Mouse (Mus musculus) C3H10T1/2 (cell line): ENCODE measurements around the gene Vmn2r16. TPM values are rescaled to one million over a fixed set of nuclear protein-coding genes. Genes with fewer than 3 reads are reported as not detected.

Experiments
- polyA plus RNA-seq, 2 experiments: library from polyadenylated mRNA; unstranded; fragments of >200 nt; fragmentation: generic; extraction: Trizol; gene quantifications; one replicate each; pipeline ENCODE4 v1.2.1; 2012; ENCODE audit warnings: missing spikeins in 2 of 2

Gene Vmn2r16
- polyA plus RNA-seq: not detected

GRCm38 (mm10) chr5:109329862-109330261, at the start of gene Vmn2r16:
Vmn2r16 (plus strand) TSS chr5:109330162.

DNA sequence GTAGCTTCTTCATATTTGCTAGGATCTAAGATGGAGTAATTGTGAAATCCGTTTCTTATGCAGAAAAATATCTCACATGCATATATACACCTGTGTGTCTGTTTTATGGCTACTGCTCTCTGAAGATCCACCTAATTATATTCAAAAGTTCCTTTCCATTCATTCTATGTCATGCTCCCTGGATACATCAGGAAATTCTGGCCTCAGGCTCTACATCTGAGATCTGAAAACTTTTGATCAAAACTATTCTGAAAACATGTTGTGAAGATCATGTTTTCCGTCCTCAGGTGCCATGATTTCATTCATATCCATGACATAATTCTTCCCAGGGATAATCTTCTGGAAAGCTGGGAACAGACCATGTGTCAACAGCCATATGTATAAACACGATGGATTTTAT, 32.4 kb upstream of the Vmn2r16 start, which contains the start of gene Vmn2r15:
Gene Vmn2r15 (minus strand): TSS at position 101 of the 400 bp plus-strand sequence.

DNA sequence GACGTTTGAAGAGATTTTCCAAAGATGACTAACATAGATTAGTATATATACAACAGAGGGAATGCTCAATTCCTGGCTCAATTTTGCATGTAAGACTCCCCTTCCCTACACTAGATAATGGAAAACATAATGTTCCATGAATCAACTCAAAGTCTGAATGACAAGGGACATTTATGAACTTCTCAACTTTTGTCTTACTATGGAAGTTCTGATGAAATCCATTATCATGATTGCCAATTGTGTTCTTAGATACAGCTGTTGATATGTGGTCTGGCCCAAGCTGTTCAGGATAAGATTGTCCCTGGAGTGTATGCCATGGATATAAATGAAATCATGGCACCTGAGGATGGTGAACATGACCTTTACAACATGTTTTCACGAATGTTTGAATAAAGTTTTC, 89.4 kb downstream of the Vmn2r16 start, which contains the start of gene Vmn2r17:
Gene Vmn2r17 (plus strand): TSS at position 301 of the 400 bp plus-strand sequence.

Other genes with a start within 250 kb of the Vmn2r16 start
- not detected for gene Vmn2r12, start 232.2 kb upstream of the Vmn2r16 start, polyA plus RNA-seq
- gene Vmn2r13, start 138.0 kb upstream of the Vmn2r16 start, polyA plus RNA-seq: under 1 TPM in 1 of 2 experiments, not detected in 1; 0.01 TPM
- gene Vmn2r14, start 105.5 kb upstream of the Vmn2r16 start, polyA plus RNA-seq: not detected
- not detected for gene Vmn2r15, start 32.5 kb upstream of the Vmn2r16 start, polyA plus RNA-seq
- not detected for gene Vmn2r17, start 89.5 kb downstream of the Vmn2r16 start, polyA plus RNA-seq
- gene Crlf2, start 228.8 kb downstream of the Vmn2r16 start, polyA plus RNA-seq: 10 to 100 TPM; 11.3 to 32.4 TPM